Mouse (Mus musculus) hindbrain, embryonic 13.5 days (tissue): ENCODE results near the gene Ube2f. TPM values are rescaled to one million over a fixed set of nuclear protein-coding genes. Genes with fewer than 3 reads are reported as not detected.

Experiments used
- ATAC-seq: fragments of 200-750 bp; cut with Nextera tagmentation; 2 replicates; pipeline ENCODE4 v1.8.0; 2017; ENCODE audit warnings: moderate TSS enrichment; ENCODE audit not compliant: low FRiP score
- H3K27ac ChIP-seq: fragments of 300-500 bp; sonication (generic); 2 replicates; pipeline ENCODE4 v1.5.1; 2015; ENCODE audit warnings: inconsistent platforms, mild to moderate bottlenecking, moderate library complexity
- H3K27me3 ChIP-seq: fragments of 300-500 bp; sonication (generic); 2 replicates; pipeline ENCODE4 v1.6.1; 2015; ENCODE audit warnings: mild to moderate bottlenecking, inconsistent platforms
- H3K36me3 ChIP-seq: fragments of 300-500 bp; sonication (generic); 2 replicates; pipeline ENCODE4 v1.6.1; 2015; ENCODE audit warnings: mild to moderate bottlenecking, inconsistent platforms
- H3K4me1 ChIP-seq: fragments of 300-500 bp; sonication (generic); replicated peaks from 2 replicates; pipeline ENCODE4 v1.6.1; 2015; ENCODE audit warnings: inconsistent platforms
- H3K4me2 ChIP-seq: fragments of 300-500 bp; sonication (generic); 2 replicates; pipeline ENCODE4 v1.6.1; 2015; ENCODE audit warnings: inconsistent platforms, mild to moderate bottlenecking, moderate library complexity
- H3K4me3 ChIP-seq: fragments of 300-500 bp; sonication (generic); 2 replicates; pipeline ENCODE4 v1.5.1; 2015; ENCODE audit warnings: mild to moderate bottlenecking, inconsistent platforms
- H3K9ac ChIP-seq: fragments of 300-500 bp; sonication (generic); 2 replicates; pipeline ENCODE4 v1.6.1; 2015; ENCODE audit warnings: mild to moderate bottlenecking, inconsistent platforms
- H3K9me3 ChIP-seq: fragments of 300-500 bp; sonication (generic); 2 replicates; pipeline ENCODE4 v1.6.1; 2016; ENCODE audit warnings: inconsistent platforms
- WGBS: fragments of 180-500 bp; shearing (Covaris S2); methylation state at CpG from one replicate; pipeline ENCODE4 v1.1.7; 2015; 5-methylcytosine and 5-hydroxymethylcytosine counted together
- polyA plus RNA-seq: library from polyadenylated mRNA; unstranded; fragments of >200 nt; fragmentation: Nextera tagmentation; extraction: Ambion mirVana; gene quantifications from 2 replicates; pipeline ENCODE4 v1.2.1, GENCODE M21; 2015

The Ube2f gene
- polyA plus RNA-seq, 1 experiment from 2014 or later, result 68.2 TPM

GRCm38 (mm10) chr1:91278410-91279119 lies 28.5 kb downstream of the Ube2f start:
- 94% methylated on average over 3 of the region's 3 CpGs for WGBS
- Histone ChIP-seq H3K9me3 (no peaks in the 10 kb centered on the region), H3K4me2 (no peak overlapping the region), H3K4me1 (no peaks in the 10 kb centered on the region), H3K27me3 (no peaks in the 10 kb centered on the region), H3K36me3 (peaks cover 80% of the 10 kb centered on the region), H3K9ac (no peak overlapping the region), H3K27ac (no peak overlapping the region), H3K4me3 (no peak overlapping the region)
- no peak for ATAC-seq

DNA sequence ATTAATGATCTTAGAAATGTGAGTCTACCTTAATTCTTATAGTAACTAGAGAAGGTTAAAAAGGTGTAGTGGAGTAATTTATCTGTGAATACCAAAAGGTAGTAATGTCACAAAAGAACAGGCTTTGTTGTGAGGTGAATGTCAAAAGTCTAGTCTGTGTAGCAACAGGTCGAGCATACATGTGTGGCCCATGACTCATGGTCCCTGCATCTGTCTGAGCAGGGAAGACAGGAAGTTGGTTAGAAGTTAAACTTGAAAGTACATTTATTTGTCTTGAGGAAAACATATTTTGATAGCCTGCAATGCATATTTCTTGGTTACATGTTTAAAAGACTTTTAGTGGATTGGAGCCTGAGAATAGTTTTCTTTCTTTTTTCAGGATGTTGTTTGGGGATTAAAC lies 29.0 kb downstream of the Ube2f start:
- H3K9me3 ChIP-seq, result no peaks in the 10 kb centered on the region
- H3K4me3 ChIP-seq, result no peak overlapping the region
- ATAC-seq, result no peak
- H3K36me3 ChIP-seq, result peaks cover 83% of the 10 kb centered on the region
- H3K27me3 ChIP-seq, result no peaks in the 10 kb centered on the region
- no peaks in the 10 kb centered on the region for H3K4me1 ChIP-seq
- no peak overlapping the region for H3K27ac ChIP-seq
- 92% methylated on average over 1 of the region's 1 CpGs for WGBS
- H3K4me2 ChIP-seq, result no peak overlapping the region
- H3K9ac ChIP-seq, result no peak overlapping the region

DNA sequence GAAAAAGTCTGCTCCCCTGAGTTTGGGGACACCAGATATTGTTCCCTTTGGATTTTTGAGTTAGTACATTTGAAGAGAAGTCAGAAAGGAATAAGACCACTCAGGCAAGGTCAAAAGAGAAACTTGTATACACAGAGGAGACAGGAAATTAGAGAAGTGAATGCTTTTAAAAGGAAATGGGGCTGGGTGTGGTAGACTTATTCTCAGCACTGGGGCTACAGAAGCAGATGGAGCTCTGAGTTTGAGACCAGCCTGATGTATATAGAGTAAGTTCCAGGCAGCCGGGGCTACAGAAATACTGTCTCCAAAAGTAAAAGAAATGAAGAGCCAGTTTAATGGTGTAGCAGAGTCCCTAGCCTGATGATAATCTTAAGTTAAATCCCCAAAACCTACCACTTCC lies 32.5 kb downstream of the Ube2f start:
- WGBS, result 88% methylated on average over 1 of the region's 1 CpGs
- ATAC-seq, result no peak
- no peak overlapping the region for H3K4me2 ChIP-seq
- no peaks in the 10 kb centered on the region for H3K4me1 ChIP-seq
- no peak overlapping the region for H3K4me3 ChIP-seq
- H3K36me3 ChIP-seq, result peaks cover 84% of the 10 kb centered on the region
- no peak overlapping the region for H3K9ac ChIP-seq
- H3K9me3 ChIP-seq, result no peaks in the 10 kb centered on the region
- H3K27ac ChIP-seq, result no peak overlapping the region
- H3K27me3 ChIP-seq, result no peaks in the 10 kb centered on the region

GRCm38 (mm10) chr1:91289375-91289774 lies 39.3 kb downstream of the Ube2f start:
- Histone ChIP-seq H3K27me3 (no peaks in the 10 kb centered on the region), H3K27ac (no peak overlapping the region), H3K36me3 (peaks cover 67% of the 10 kb centered on the region), H3K4me2 (no peak overlapping the region), H3K9me3 (no peaks in the 10 kb centered on the region), H3K4me1 (no peaks in the 10 kb centered on the region), H3K4me3 (no peak overlapping the region), H3K9ac (no peak overlapping the region)
- no peak for ATAC-seq
- 97% methylated on average over 1 of the region's 1 CpGs for WGBS

GRCm38 (mm10) chr1:91292101-91292825 lies 42.2 kb downstream of the Ube2f start:
- no peak overlapping the region for H3K27ac ChIP-seq
- no peak for ATAC-seq
- no peaks in the 10 kb centered on the region for H3K4me1 ChIP-seq
- H3K9me3 ChIP-seq, result no peaks in the 10 kb centered on the region
- no peak overlapping the region for H3K4me3 ChIP-seq
- no peaks in the 10 kb centered on the region for H3K27me3 ChIP-seq
- no peak overlapping the region for H3K4me2 ChIP-seq
- 90% methylated on average over 11 of the region's 11 CpGs for WGBS
- peaks cover 46% of the 10 kb centered on the region for H3K36me3 ChIP-seq
- no peak overlapping the region for H3K9ac ChIP-seq

GRCm38 (mm10) chr1:91295544-91295943 lies 45.4 kb downstream of the Ube2f start:
- no peak overlapping the region for H3K4me3 ChIP-seq
- H3K9ac ChIP-seq, result no peak overlapping the region
- no peak for ATAC-seq
- H3K4me1 ChIP-seq, result peaks cover 14% of the 10 kb centered on the region
- 93% methylated on average over 6 of the region's 6 CpGs for WGBS
- no peaks in the 10 kb centered on the region for H3K27me3 ChIP-seq
- peaks cover 18% of the 10 kb centered on the region; the same call in 1 of the 2 replicates for H3K36me3 ChIP-seq
- no peak overlapping the region for H3K4me2 ChIP-seq
- H3K27ac ChIP-seq, result no peak overlapping the region
- no peaks in the 10 kb centered on the region for H3K9me3 ChIP-seq

GRCm38 (mm10) chr1:91297799-91298744 lies 48.0 kb downstream of the Ube2f start, which contains the start of gene Scly:
TSS of gene Scly (plus strand) at chr1:91298338.
- H3K27me3 ChIP-seq, result no peaks in the 10 kb centered on the region
- peak within 1 kb of the TSS; percentile 68 for H3K4me2 ChIP-seq
- no peaks in the 10 kb centered on the region for H3K9me3 ChIP-seq
- peaks cover 14% of the 10 kb centered on the region for H3K4me1 ChIP-seq
- peak within 1 kb of the TSS; percentile 88 for H3K4me3 ChIP-seq
- H3K9ac ChIP-seq, result peak within 1 kb of the TSS; percentile 83
- under 1% methylated on average over 56 of the region's 65 CpGs for WGBS
- H3K36me3 ChIP-seq, result peaks cover 11% of the 10 kb centered on the region
- peak; percentile 99 for ATAC-seq
- peak within 1 kb of the TSS; percentile 75 for H3K27ac ChIP-seq

- peak overlapping the region; percentile 83; the same call in 1 of the 2 replicates for H3K9ac ChIP-seq
- peaks cover 16% of the 10 kb centered on the region for H3K36me3 ChIP-seq
- peak overlapping the region; percentile 88 for H3K4me3 ChIP-seq
- no peaks in the 10 kb centered on the region for H3K9me3 ChIP-seq
- H3K4me2 ChIP-seq, result peak overlapping the region; percentile 68
- no peak overlapping the region for H3K27ac ChIP-seq
- peaks cover 14% of the 10 kb centered on the region for H3K4me1 ChIP-seq
- 86% methylated on average over 13 of the region's 13 CpGs for WGBS
- ATAC-seq, result no peak
- no peaks in the 10 kb centered on the region for H3K27me3 ChIP-seq
Measured at GRCm38 (mm10) chr1:91299026-91299706, 49.1 kb downstream of the Ube2f start.

DNA sequence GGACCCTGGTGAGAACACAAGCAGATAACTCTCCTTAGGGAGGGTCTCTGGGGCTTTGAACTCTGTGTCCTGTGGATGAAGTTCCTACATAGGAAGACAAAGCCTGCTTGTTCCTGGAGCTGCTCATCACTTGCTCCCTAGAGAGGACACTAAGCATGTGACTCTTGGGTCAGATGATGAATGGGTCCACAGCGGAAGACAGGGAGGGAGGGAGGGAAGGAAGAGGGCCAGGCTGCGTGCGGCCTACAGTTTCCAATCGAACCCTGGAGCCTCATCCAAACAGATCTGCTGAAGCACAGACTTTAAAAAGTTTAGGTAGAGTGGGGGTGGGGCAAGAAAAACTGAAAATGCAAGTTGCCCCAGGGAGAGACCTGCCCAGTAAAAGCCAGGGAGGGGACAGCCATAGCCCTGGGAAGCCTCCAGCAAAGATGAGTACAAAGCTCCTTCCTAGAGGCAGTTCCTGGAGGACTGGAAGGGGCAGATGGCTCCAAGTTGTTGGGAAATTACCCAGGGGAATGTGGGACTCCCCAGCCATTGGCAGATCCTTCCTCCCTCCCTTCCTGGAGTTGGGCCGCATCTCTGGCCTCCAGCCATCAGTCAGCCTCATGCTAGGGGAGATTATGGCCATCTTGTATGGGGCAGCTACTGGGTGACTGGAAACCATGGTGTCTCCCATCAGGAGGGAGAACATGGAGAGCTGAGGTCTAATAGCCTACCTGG lies 49.8 kb downstream of the Ube2f start:
- Histone ChIP-seq H3K27me3 (no peaks in the 10 kb centered on the region), H3K9ac (no peak overlapping the region), H3K27ac (no peak overlapping the region), H3K4me2 (no peak overlapping the region), H3K9me3 (no peaks in the 10 kb centered on the region), H3K4me3 (no peak overlapping the region), H3K4me1 (peaks cover 14% of the 10 kb centered on the region), H3K36me3 (peaks cover 16% of the 10 kb centered on the region)
- no peak for ATAC-seq
- 72% methylated on average over 5 of the region's 5 CpGs for WGBS

DNA sequence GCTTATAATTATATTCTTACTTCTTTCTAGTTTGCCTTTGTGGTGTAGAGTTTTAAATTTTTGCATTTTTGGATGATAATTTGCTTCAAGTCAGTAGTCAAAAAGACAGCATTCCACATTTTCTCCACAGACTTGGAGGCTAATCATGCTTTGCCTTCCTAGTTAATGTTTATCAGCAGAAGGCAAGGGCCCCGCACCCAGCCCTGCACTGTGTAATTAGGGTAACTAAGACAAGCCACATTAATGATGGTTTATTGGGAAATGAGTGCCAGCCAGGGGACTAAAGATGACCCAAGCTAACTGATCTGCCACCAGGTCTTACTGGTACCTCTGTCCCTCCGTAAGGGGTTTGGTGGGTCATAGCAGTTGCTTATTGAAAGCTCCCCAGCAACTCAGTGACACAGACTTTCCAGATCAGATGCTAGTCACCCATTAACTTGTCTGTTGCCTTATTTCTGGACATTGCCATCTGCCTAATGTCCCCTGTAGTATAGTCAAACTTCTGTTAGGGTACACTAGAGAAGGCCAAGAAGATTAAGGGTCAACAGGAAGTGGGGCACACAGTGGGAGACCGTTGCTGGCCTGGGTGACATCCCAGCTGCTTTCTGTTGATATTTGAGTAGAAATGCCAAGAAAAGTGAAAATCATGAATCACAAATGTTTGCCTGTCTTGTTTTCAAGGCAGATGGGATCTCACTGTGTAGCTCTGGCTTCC lies 51.3 kb downstream of the Ube2f start:
- 73% methylated on average over 3 of the region's 3 CpGs for WGBS
- no peak for ATAC-seq
- Histone ChIP-seq H3K4me3 (no peak overlapping the region), H3K27me3 (no peaks in the 10 kb centered on the region), H3K36me3 (peaks cover 26% of the 10 kb centered on the region), H3K4me2 (no peak overlapping the region), H3K9ac (no peak overlapping the region), H3K4me1 (peaks cover 14% of the 10 kb centered on the region), H3K27ac (no peak overlapping the region), H3K9me3 (no peaks in the 10 kb centered on the region)

GRCm38 (mm10) chr1:91302021-91302420 lies 51.9 kb downstream of the Ube2f start:
- H3K4me1 ChIP-seq, result peaks cover 14% of the 10 kb centered on the region
- no peak for ATAC-seq
- no peak overlapping the region for H3K4me3 ChIP-seq
- H3K27me3 ChIP-seq, result no peaks in the 10 kb centered on the region
- H3K36me3 ChIP-seq, result peaks cover 30% of the 10 kb centered on the region
- no peak overlapping the region for H3K27ac ChIP-seq
- no peak overlapping the region for H3K9ac ChIP-seq
- WGBS, result 92% methylated on average over 3 of the region's 3 CpGs
- no peaks in the 10 kb centered on the region for H3K9me3 ChIP-seq
- no peak overlapping the region for H3K4me2 ChIP-seq
